Mouse (Mus musculus) heart, postnatal 10 days (tissue): Measurements from ENCODE around the gene Mrpl17. TPM values are rescaled to one million over a fixed set of nuclear protein-coding genes. Genes with fewer than 3 reads are reported as not detected.
"Not testable (repeated sequence)": the region's sequence is repeated elsewhere in the genome, so short reads cannot be mapped to it uniquely, and the experiment has no call there.

Experiments
- DNase-seq, 2 experiments: peaks; one replicate each; pipeline ENCODE4 v3.0.0; 2021
- intact Hi-C: fragments of 180-260 bp; cut with DNase I; formaldehyde crosslinking; loops from one replicate; pipeline ENCODE4 v1.15.1; 2025
- total RNA-seq, 2 experiments: library from RNA; stranded (reverse); gene quantifications; 2 replicates each; pipeline ENCODE4 v1.2.3; 2021

Gene Mrpl17
- total RNA-seq, result 100 to 1,000 TPM in 1 of 2 experiments, 10 to 100 TPM in 1; 100.0 to 110 TPM

DNA sequence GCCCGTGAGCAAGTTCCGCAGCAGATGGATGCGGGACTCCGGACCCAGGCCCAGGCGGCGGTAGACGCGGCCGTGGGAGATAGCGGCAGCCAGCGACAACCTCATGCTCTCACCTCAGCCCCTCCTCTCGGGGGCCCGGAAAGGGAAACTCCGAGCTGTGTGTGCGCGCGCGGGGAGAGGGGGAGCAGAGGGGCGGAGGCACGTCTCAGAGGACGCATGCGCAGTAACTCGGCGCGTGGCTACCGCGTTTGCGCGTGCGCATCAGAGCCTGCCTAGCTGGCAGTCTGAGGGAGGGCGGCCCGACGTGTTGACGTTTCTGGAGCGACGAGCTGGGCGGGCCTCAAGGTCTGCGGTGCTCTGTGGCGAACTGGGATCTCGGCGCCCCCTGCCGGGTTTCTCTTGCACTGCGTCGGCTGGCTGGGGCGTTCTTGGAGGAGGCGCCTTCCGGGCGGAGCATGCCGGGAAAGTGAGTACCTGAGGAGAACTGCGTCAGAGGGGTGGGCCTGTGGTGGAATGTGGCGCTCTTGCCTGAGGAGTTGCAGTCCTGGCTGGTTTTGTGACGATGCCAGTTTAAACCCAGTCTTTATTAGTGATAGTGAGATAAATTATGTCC is at the start of gene Mrpl17:
TSS of gene Mrpl17 (minus strand) at position 223 of the 613 bp plus-strand sequence.
- peak; percentile 100 for DNase-seq
- intact Hi-C loops, result loop anchor here (2.0 to 10.0 kb wide), 4 partner anchors 74 to 416 kb away; partner anchors contain the start of genes Arfip2, Gm45799, Ilk and Rrp8

GRCm38 (mm10) chr7:105855718-105856560 is 45.0 kb upstream of the Mrpl17 start:
- DNase-seq, intact Hi-C loops: not testable (repeated sequence)

GRCm38 (mm10) chr7:105824281-105824680 is 13.4 kb upstream of the Mrpl17 start:
- DNase-seq, result no peak
- intact Hi-C loops, result no loop called here

DNA sequence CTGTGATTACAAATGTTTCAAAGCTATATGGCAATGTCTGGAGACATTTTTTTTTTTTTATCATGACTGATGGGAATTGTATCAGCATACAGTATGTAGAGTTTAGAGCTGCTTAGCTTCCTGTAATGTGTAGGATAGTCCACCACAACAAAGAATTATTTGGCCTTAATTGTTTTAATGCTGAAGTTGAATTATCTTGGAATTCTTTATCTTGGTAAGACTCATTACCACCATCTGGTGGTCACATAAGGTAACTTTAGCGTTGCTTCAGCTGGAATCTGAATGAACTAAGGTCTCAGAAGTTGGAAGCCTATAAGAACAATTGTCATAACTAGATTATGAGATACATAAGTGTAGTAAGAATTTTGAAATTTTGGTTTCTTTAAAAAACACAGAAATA is 7.6 kb upstream of the Mrpl17 start:
- intact Hi-C loops, result loop anchor here (1.0 to 10.0 kb wide), 3 partner anchors 92 to 424 kb away; no protein-coding TSS in a partner anchor
- DNase-seq, result no peak

GRCm38 (mm10) chr7:105816736-105817135 is 5.8 kb upstream of the Mrpl17 start:
- DNase-seq, result no peak
- intact Hi-C loops, result loop anchor here (2.0 to 10.0 kb wide), 3 partner anchors 269 to 1230 kb away; no protein-coding TSS in a partner anchor

DNA sequence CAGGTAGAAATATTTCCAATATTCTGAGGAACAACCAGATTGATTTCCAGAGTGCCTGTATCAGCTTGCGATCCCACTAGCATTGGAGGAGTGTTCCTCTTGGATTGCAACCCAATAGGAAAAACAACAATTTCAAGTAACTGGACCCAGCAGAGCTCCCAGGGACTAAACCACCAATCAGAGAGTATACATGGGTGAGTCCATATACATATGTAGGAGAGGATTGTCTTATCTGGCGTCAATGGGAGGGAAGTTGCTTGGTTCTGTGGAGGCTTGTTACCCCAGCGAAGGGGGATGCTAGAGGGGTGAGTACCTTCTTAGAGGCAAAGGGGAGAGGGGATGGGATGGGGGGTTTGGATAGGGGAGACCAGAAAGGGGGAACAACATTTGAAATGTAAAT is 2.4 kb upstream of the Mrpl17 start:
- intact Hi-C loops, result loop anchor here (5.0 to 10.0 kb wide), 2 partner anchors 171 to 419 kb away; partner anchors contain the start of genes Arfip2, Gm45799 and Timm10b

GRCm38 (mm10) chr7:105812566-105812965 is 1.7 kb upstream of the Mrpl17 start:
- intact Hi-C loops, result loop anchor here (5.0 to 10.0 kb wide), 2 partner anchors 170 to 418 kb away; partner anchors contain the start of genes Arfip2, Gm45799 and Timm10b
- DNase-seq, result no peak

More for the DNA sequence above, 2.4 kb upstream of the Mrpl17 start:
- DNase-seq, result no peak

DNA sequence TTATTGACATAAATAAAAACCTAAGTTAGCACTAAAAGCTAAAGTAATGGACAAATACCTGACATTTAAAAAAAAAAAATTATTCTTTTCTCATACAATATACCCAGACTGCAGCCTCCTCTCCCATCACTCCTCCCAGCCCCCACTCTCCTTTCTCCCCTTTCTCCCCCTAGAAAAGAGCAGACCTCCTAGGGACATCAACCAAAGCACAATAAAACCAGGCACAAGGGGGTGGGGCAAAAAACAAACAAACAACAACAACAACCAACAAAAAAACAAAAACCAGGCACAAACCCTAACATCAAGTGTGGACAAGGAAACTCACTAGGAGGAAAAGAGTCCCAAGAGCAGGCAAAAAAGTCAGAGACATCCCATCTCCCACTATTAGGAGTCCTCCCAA is 617 bp upstream of the Mrpl17 start:
- intact Hi-C loops, result loop anchor here (2.0 to 10.0 kb wide), 4 partner anchors 75 to 417 kb away; partner anchors contain the start of genes Arfip2, Gm45799, Ilk and Rrp8
- DNase-seq, result no peak

- intact Hi-C loops, result loop anchor here (2.0 to 10.0 kb wide), 4 partner anchors 74 to 416 kb away; partner anchors contain the start of genes Arfip2, Gm45799, Ilk and Rrp8
- no peak for DNase-seq
Observed at GRCm38 (mm10) chr7:105810280-105810876, 521 bp downstream of the Mrpl17 start.

DNA sequence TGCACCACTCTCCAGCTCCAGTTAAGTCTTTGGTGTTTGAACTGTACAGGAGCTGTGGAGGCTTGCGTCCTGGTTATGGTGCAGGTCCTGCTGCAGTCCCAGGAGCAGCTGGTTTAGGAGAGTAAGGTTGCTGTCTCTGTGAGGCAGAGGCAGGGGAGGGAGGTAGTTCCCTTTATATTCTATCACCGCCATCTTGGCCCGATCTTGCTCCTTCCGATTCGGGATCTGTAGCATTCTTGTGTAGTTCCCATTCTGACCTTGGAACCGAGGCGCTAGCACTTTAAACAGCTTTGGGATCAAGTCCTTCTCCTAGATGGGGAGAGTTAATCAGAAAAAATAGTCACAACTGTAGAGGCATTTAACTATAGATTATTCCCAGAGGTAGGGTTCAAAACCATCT is 1.1 kb downstream of the Mrpl17 start:
- intact Hi-C loops, result loop anchor here (2.0 to 10.0 kb wide), 6 partner anchors 31 to 415 kb away; partner anchors contain the start of genes Arfip2, Cavin3, Gm45799 and Ilk

GRCm38 (mm10) chr7:105808385-105808784 is 2.5 kb downstream of the Mrpl17 start:
- intact Hi-C loops, result loop anchor here (2.0 to 5.0 kb wide), 2 partner anchors 30 to 326 kb away; partner anchors contain the start of gene Cavin3
- DNase-seq, result no peak

More for the DNA sequence above, 1.1 kb downstream of the Mrpl17 start:
- DNase-seq, result no peak

DNA sequence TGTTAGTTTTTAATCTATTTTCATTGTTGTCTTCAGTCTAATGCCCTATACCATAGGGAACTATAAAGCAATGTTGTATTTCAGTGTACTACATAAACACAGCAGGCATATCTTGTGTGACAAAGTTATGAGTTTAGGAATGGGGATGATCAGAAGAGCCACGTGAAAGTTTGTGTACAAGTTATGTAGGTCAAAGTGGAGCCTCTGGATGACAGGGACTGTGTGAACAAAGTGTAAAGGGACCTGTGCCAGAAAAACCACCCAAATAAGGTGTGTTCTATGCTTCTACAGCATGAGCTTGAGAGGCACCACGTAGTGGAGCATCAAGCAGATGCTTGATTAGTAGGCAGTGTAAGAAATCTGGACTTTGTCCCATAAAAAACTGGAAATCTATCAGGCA is 4.2 kb downstream of the Mrpl17 start:
- DNase-seq, result no peak
- intact Hi-C loops, result loop anchor here (5.0 kb wide), 1 partner anchor 324 kb away; the partner anchor contains the start of gene Cavin3

DNA sequence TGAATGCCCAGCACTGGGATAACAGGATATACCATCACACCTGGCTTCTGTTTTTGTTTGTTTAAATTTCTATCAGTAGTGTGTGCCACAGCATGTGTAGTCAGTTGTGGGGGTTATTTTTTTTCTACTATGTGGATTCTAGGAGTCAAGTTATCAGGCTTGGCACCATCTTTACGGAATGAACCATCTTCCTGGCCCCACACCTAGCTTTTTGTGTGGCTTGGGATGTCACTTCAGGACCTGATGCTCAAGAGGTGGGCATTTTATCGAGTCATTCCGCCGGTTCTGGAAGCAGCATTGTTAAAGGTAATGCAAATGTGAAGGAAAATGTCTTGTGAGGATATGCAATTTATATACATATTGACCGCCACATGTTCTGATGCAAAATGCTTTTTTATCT is 4.8 kb downstream of the Mrpl17 start:
- DNase-seq, result no peak
- intact Hi-C loops, result loop anchor here (5.0 kb wide), 1 partner anchor 324 kb away; the partner anchor contains the start of gene Cavin3

- no peak for DNase-seq
- intact Hi-C loops, result no loop called here
Observed at GRCm38 (mm10) chr7:105803428-105803827, 7.5 kb downstream of the Mrpl17 start.

DNA sequence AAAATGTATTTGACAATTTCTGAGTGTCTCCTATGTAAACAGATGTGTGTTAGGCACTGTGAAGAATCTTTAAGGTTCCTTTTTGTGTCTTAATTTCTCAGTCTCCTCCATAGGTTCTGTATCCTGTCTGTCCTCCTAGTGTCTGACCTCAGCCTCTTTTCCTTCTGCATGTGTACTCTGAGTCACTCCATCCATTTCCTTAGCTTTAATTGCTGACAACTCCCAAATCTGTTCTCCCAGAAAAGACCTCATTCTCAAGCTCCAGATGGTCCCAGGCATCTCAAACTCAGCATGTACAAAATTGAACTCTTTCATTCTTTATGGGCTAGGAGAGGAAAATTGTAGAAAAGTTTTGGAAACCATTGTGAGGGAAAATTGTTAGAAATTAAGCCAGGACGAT is 8.1 kb downstream of the Mrpl17 start:
- intact Hi-C loops, result loop anchor here (1.0 kb wide), 1 partner anchor 9 kb away; no protein-coding TSS in a partner anchor
- no peak for DNase-seq

DNA sequence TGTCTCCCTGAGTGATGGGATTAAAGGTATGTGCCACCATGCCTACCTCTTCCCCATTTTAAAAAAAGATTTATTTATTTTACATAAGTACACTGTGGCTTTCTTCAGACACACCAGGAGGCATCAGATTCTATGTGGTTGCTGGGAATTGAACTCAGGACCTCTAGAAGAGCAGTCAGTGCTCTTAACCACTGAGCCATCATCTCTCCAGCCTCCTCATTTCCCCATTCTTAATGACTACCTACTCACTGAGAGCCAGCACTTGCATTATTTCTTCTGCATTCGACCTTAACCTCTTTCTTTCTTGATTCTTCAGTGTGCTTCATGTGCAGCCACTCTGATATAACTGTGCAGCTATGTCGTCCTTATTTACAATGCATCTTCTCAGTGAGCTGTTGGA is 8.6 kb downstream of the Mrpl17 start:
- DNase-seq, result no peak
- intact Hi-C loops, result loop anchor here (1.0 kb wide), 1 partner anchor 9 kb away; no protein-coding TSS in a partner anchor

- DNase-seq, result no peak
- intact Hi-C loops, result no loop called here
Observed at GRCm38 (mm10) chr7:105796972-105797371, 13.9 kb downstream of the Mrpl17 start.

DNA sequence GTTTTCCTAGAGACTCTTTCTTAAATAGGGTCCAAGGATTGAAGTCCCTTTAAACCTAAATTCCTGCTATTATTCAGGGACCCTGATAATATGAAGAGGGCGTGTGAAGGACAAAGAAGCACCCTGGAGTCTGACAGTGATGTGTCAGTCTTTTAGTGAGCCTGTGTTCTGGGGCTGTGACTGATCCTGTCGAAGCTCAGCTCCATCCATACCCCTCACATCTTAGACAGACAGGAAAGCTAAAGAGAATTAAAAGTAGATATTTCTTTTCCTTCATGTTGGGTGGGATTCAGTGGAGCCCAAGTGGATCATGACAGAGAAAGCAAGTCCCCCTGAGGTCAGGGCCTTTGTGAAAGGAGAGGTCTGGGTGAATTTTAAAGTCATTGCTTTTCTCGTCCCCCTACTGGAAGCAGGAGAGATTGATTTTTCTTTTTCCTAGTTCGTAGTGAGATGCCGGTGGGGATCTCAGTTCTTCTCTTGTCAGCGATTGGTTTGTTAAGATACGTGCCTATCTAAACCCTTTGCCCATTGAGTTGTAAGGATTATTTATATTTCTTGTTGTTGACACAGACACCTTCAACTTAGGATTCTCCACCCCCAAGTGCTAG is 15.0 kb downstream of the Mrpl17 start:
- intact Hi-C loops, result no loop called here
- DNase-seq, result no peak

GRCm38 (mm10) chr7:105793701-105794100 is 17.2 kb downstream of the Mrpl17 start:
- DNase-seq, result peak; percentile 51 to 57
- intact Hi-C loops, result loop anchor here (1.0 to 5.0 kb wide), 2 partner anchors 9 to 56 kb away; partner anchors contain the start of genes Ilk and Rrp8

DNA sequence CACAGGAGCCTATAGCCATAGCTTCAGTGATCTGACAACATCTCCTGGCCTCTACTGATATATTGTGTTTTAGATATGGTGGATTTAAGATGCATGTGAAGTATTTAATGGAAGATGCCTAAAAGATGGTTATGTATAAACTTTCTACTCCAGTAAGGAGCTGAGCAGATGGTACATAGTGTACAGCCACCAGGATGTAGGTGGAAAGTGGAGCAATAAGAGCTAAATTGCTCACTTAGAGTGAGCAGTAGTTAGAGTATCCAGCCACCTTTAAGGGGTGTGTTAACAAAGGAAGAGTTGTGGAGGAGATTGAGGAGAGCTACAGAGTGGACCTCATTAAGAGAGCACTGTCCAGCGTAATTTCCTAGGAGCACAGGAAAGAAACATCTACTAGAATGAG is 19.8 kb downstream of the Mrpl17 start:
- intact Hi-C loops, result loop anchor here (5.0 kb wide), 1 partner anchor 54 kb away; the partner anchor contains the start of genes Ilk and Rrp8
- DNase-seq, result no peak
